Mouse (Mus musculus) liver, embryonic 14.5 days (tissue): ENCODE data around the gene Pom121l2. TPM values are rescaled to one million over a fixed set of nuclear protein-coding genes. Genes with fewer than 3 reads are reported as not detected.

Experiments used
- ATAC-seq: fragments of 200-750 bp; cut with Nextera tagmentation; 2 replicates; pipeline ENCODE4 v1.8.0; 2017; ENCODE audit warnings: moderate number of reproducible peaks, mild to moderate bottlenecking, moderate library complexity; ENCODE audit not compliant: insufficient read depth
- DNase-seq, 3 experiments: peaks; one replicate each; pipeline ENCODE4 v3.0.0-alpha.2; 2012 to 2013; ENCODE audit warnings: low read depth in 3 of 3, low spot score in 3 of 3
- H3K27ac ChIP-seq: fragments of 300-500 bp; sonication (generic); 2 replicates; pipeline ENCODE4 v1.5.1; 2014; ENCODE audit warnings: moderate library complexity, mild to moderate bottlenecking, control low read depth, inconsistent platforms
- H3K27me3 ChIP-seq: fragments of 300-500 bp; sonication (generic); 2 replicates; pipeline ENCODE4 v1.6.1; 2014; ENCODE audit warnings: mild to moderate bottlenecking, low read length, moderate library complexity; ENCODE audit not compliant: control insufficient read depth, insufficient read depth
- H3K36me3 ChIP-seq: fragments of 300-500 bp; sonication (generic); replicated peaks from 2 replicates; pipeline ENCODE4 v1.6.1; 2014; ENCODE audit warnings: low read depth; ENCODE audit not compliant: control insufficient read depth, insufficient read depth
- H3K4me1 ChIP-seq, 2 experiments: fragments of 200-500 bp in 1 of 2; fragments of 300-500 bp in 1 of 2; sonication (generic) in 1 of 2; replicated peaks; 2 replicates each; pipeline ENCODE4 v1.6.1; 2012 to 2014; ENCODE audit warnings: antibody characterized with exemption in 1 of 2, inconsistent platforms in 1 of 2, low read length in 1 of 2; ENCODE audit not compliant: control insufficient read depth in 2 of 2, insufficient read depth in 2 of 2
- H3K4me2 ChIP-seq: fragments of 300-500 bp; sonication (generic); 2 replicates; pipeline ENCODE4 v1.6.1; 2014; ENCODE audit warnings: low read depth, mild to moderate bottlenecking, control low read depth, moderate library complexity
- H3K4me3 ChIP-seq, 2 experiments: fragments of 200-500 bp in 1 of 2; fragments of 300-500 bp in 1 of 2; sonication (generic) in 1 of 2; 2 replicates each; pipeline ENCODE4 v1.5.1; 2012 to 2014; ENCODE audit warnings: low read depth in 2 of 2, low read length in 2 of 2, mild to moderate bottlenecking in 2 of 2, control low read depth in 1 of 2, inconsistent platforms in 1 of 2, moderate library complexity in 1 of 2; ENCODE audit not compliant: insufficient read depth in 1 of 2
- H3K9ac ChIP-seq: fragments of 300-500 bp; sonication (generic); replicated peaks from 2 replicates; pipeline ENCODE4 v1.6.1; 2014; ENCODE audit warnings: mild to moderate bottlenecking, control low read depth, moderate library complexity
- H3K9me3 ChIP-seq: fragments of 300-500 bp; sonication (generic); 2 replicates; pipeline ENCODE4 v1.6.1; 2016; ENCODE audit warnings: low read length, mixed read lengths; ENCODE audit not compliant: control insufficient read depth
- CTCF ChIP-seq: IDR thresholded peaks from 2 replicates; pipeline ENCODE4 v1.5.1; 2016; ENCODE audit warnings: antibody characterized with exemption, low read depth, control low read depth
- EP300 ChIP-seq: IDR thresholded peaks from 2 replicates; pipeline ENCODE4 v1.6.1; 2016; ENCODE audit warnings: antibody characterized with exemption, low read depth
- WGBS: fragments of 180-500 bp; shearing (Covaris S2); extraction: QIAGEN DNeasy Blood & Tissue Kit; methylation state at CpG from one replicate; pipeline ENCODE4 v1.1.7; 2014; ENCODE audit not compliant: insufficient replicate concordance; 5-methylcytosine and 5-hydroxymethylcytosine counted together
- polyA plus RNA-seq, 2 experiments: library from polyadenylated mRNA; depleted of rRNA in 1 of 2; stranded (reverse) in 1 of 2; unstranded in 1 of 2; fragments of >200 nt; fragmentation: Nextera tagmentation in 1 of 2; extraction: Ambion mirVana in 1 of 2; gene quantifications; 2 replicates each; pipeline versions ENCODE4 v1.2.1 to v1.2.3; 2012 to 2014

Pom121l2 gene
- polyA plus RNA-seq, 2 experiments: not detected

- Histone ChIP-seq H3K27me3 (peaks cover 88% of the 10 kb centered on the region), H3K4me2 (no peak overlapping the region), H3K9ac (no peak overlapping the region), H3K4me3 (no peak overlapping the region), H3K36me3 (no peaks in the 10 kb centered on the region), H3K9me3 (no peaks in the 10 kb centered on the region), H3K27ac (no peak overlapping the region), H3K4me1 (peaks cover 2 to 5% of the 10 kb centered on the region in 2 experiments; a peak in 2 of 4 replicates)
- DNase-seq: no peak
- 66% methylated on average over 3 of the region's 3 CpGs for WGBS
- TF ChIP-seq EP300 (no peak), CTCF (no peak)
- ATAC-seq: no peak
Observed at GRCm38 (mm10) chr13:22008707-22009106, 27.7 kb downstream of the Pom121l2 start.

DNA sequence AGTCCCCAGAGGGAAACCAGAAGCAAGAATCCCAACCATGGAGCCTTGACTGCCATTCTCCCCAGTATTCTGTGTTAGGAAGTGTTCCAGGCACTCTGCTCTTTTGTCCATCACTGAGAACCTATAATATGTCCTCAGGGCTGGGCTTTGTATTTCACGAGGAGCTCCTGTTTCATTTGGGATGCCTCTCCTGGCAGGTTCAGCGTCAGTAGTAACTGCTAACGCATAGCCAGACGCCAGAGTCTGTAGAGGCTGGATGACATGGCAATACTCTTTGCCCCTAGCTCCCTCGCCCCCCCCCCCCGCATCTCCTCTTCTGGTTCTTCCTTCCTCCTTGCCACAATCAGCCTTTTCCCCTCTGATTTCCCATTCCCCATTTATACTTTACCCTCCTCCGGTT is 28.6 kb downstream of the Pom121l2 start, which contains the start of gene Prss16:
Gene Prss16, minus strand, starts transcription at position 101 of the 400 bp plus-strand sequence.
- Histone ChIP-seq H3K4me3 (no peak within 1 kb of the TSS), H3K4me2 (no peak within 1 kb of the TSS), H3K27ac (no peak within 1 kb of the TSS), H3K4me1 (peaks cover 2 to 8% of the 10 kb centered on the region in 2 experiments; a peak in 3 of 4 replicates), H3K36me3 (no peaks in the 10 kb centered on the region), H3K9me3 (no peaks in the 10 kb centered on the region), H3K9ac (no peak within 1 kb of the TSS), H3K27me3 (peaks cover 88% of the 10 kb centered on the region)
- WGBS: 12% methylated on average over 7 of the region's 7 CpGs
- ATAC-seq (no peak), DNase-seq (no peak)
- no peak for TF ChIP-seq EP300

- DNase-seq (no peak), ATAC-seq (no peak)
- H3K4me2 ChIP-seq: peak overlapping the region; percentile 62
- no peak overlapping the region for H3K4me3 ChIP-seq
- 19% methylated on average over 13 of the region's 13 CpGs for WGBS
- H3K36me3 ChIP-seq: no peaks in the 10 kb centered on the region
- H3K27ac ChIP-seq: no peak overlapping the region
- no peak overlapping the region for H3K9ac ChIP-seq
- no peaks in the 10 kb centered on the region for H3K9me3 ChIP-seq
- H3K27me3 ChIP-seq: peaks cover 50% of the 10 kb centered on the region
- TF ChIP-seq EP300 (no peak), CTCF (no peak)
- H3K4me1 ChIP-seq: peaks cover 0 to 16% of the 10 kb centered on the region in 2 experiments
Observed at GRCm38 (mm10) chr13:22013716-22014115, 32.7 kb downstream of the Pom121l2 start.

DNA sequence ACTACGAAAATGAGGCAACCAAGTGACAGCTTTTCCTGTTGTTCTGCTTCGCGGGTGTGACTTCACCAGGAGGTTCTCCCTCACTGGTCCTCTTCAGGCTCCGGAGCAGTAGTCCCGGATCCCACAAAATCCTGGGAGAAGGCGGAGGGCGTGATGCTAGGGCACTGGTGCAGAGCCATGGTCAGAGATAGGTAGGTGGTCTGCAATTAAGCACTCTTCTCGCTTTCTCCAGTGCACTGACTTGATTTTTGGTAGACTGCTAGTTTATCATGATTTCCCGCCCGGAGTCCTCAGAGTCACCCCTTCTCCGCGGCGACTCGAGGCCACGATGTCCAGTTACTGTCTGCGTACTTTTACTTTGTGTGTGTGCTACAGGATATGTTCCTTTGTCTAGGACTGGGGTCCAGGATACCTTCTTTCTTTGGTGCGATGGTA is 33.4 kb downstream of the Pom121l2 start:
- Histone ChIP-seq H3K4me1 (peaks cover under 1 to 16% of the 10 kb centered on the region in 2 experiments), H3K9me3 (no peaks in the 10 kb centered on the region), H3K27me3 (peaks cover 43% of the 10 kb centered on the region), H3K9ac (no peak overlapping the region), H3K4me3 (peak overlapping the region; percentile 29 to 35; a peak in 3 of 4 replicates), H3K36me3 (no peaks in the 10 kb centered on the region), H3K27ac (no peak overlapping the region), H3K4me2 (peak overlapping the region; percentile 62)
- DNase-seq: no peak
- 9% methylated on average over 17 of the region's 17 CpGs for WGBS
- ATAC-seq: no peak
- TF ChIP-seq EP300 (no peak), CTCF (no peak)

DNA sequence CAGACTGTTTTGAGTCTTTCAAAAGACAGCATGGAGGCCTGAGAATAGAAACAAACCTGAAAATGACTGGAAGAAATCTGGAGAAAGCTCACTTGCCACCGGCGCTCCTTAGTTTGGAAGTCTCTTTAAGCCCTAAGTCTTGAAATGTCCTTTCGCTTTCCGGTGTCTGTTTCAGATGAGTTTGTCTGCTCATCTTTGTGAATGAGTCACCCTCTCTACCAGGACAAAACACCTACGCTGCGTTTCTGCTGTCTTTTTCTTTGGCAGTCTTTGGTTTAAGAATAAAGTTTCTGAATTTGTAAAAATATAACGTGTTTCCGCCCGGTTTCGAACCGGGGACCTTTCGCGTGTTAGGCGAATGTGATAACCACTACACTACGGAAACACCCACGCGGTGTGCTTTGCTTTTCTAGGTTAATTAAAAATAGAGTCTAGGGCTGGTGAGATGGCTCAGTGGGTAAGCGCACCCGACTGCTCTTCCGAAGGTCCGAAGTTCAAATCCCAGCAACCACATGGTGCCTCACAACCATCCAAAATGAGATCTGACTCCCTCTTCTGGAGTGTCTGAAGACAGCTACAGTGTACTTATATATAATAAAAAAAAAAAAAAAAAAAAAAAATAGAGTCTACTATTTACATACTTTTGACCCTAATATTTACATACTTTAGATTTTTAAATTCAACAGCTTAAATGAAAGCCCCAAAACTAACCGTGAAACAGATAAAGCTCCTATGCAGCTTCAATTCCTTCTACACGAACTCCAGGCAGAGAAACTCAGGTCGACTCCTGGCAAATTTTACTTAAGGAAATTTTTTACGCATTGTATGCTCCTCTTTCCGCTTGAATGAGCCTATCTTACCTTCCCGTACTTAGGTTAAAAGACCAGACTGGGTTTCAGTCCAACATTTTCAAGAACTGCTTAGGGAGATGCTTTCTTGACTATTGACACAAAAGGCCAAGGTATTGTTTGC is 34.8 kb downstream of the Pom121l2 start:
- WGBS: 11% methylated on average over 27 of the region's 27 CpGs
- H3K4me2 ChIP-seq: peak overlapping the region; percentile 62
- no peak overlapping the region for H3K27ac ChIP-seq
- no peak overlapping the region for H3K9ac ChIP-seq
- peak; percentile 83 for ATAC-seq
- peak in 2 of 3 experiments; percentile 77 to 82 for DNase-seq
- H3K4me1 ChIP-seq: peaks cover 2 to 22% of the 10 kb centered on the region in 2 experiments
- TF ChIP-seq CTCF (peak; percentile 22), EP300 (no peak)
- H3K4me3 ChIP-seq: peak overlapping the region; percentile 31 to 44
- H3K36me3 ChIP-seq: no peaks in the 10 kb centered on the region
- no peaks in the 10 kb centered on the region for H3K9me3 ChIP-seq
- peaks cover 31% of the 10 kb centered on the region for H3K27me3 ChIP-seq
